Mouse (Mus musculus): ENCODE data around the gene Cela3b. TPM values are rescaled to one million over a fixed set of nuclear protein-coding genes. Genes with fewer than 3 reads are reported as not detected.

The Cela3b gene
- polyA plus RNA-seq, 1 experiment from 2014 or later: not detected

GRCm38 (mm10) chr4:137473240-137473639 lies 42.9 kb upstream of the Cela3b start:
- Histone ChIP-seq H3K4me2 (ENCODE audit: low read length) (no peak overlapping the region), H3K4me3 (replicated peaks; ENCODE audit: low read length) (no peak overlapping the region), H3K9me3 (ENCODE audit: control insufficient read depth, low read length) (no peaks in the 10 kb centered on the region), H3K4me1 (replicated peaks; ENCODE audit: control insufficient read depth, insufficient read depth, low read length) (peaks cover 18% of the 10 kb centered on the region), H3K27me3 (replicated peaks; ENCODE audit: control insufficient read depth, insufficient read depth, low read length) (no peaks in the 10 kb centered on the region), H3K9ac (replicated peaks; ENCODE audit: low read depth, low read length) (no peak overlapping the region), H3K36me3 (ENCODE audit: control insufficient read depth, insufficient read depth) (no peaks in the 10 kb centered on the region), H3K27ac (ENCODE audit: low read length) (no peak overlapping the region)
- no peak for ATAC-seq
- 92% methylated on average over 8 of the region's 8 CpGs for WGBS

- H3K4me2 ChIP-seq (ENCODE audit: low read length): no peak overlapping the region
- no peak overlapping the region for H3K9ac ChIP-seq (replicated peaks; ENCODE audit: low read depth, low read length)
- no peaks in the 10 kb centered on the region for H3K36me3 ChIP-seq (ENCODE audit: control insufficient read depth, insufficient read depth)
- no peaks in the 10 kb centered on the region for H3K27me3 ChIP-seq (replicated peaks; ENCODE audit: control insufficient read depth, insufficient read depth, low read length)
- ATAC-seq: no peak
- H3K9me3 ChIP-seq (ENCODE audit: control insufficient read depth, low read length): no peaks in the 10 kb centered on the region
- no peak overlapping the region for H3K27ac ChIP-seq (ENCODE audit: low read length)
- WGBS: 68% methylated on average over 8 of the region's 8 CpGs
- no peak overlapping the region for H3K4me3 ChIP-seq (replicated peaks; ENCODE audit: low read length)
- H3K4me1 ChIP-seq (replicated peaks; ENCODE audit: control insufficient read depth, insufficient read depth, low read length): peaks cover 14% of the 10 kb centered on the region
These were observed 41.0 kb upstream of the Cela3b start for GRCm38 (mm10) chr4:137471326-137471725.

GRCm38 (mm10) chr4:137470701-137471317 lies 40.5 kb upstream of the Cela3b start:
- no peak overlapping the region for H3K9ac ChIP-seq (replicated peaks; ENCODE audit: low read depth, low read length)
- WGBS: 68% methylated on average over 9 of the region's 9 CpGs
- no peaks in the 10 kb centered on the region for H3K9me3 ChIP-seq (ENCODE audit: control insufficient read depth, low read length)
- no peak for ATAC-seq
- no peaks in the 10 kb centered on the region for H3K27me3 ChIP-seq (replicated peaks; ENCODE audit: control insufficient read depth, insufficient read depth, low read length)
- H3K4me2 ChIP-seq (ENCODE audit: low read length): no peak overlapping the region
- H3K27ac ChIP-seq (ENCODE audit: low read length): no peak overlapping the region
- no peaks in the 10 kb centered on the region for H3K36me3 ChIP-seq (ENCODE audit: control insufficient read depth, insufficient read depth)
- H3K4me1 ChIP-seq (replicated peaks; ENCODE audit: control insufficient read depth, insufficient read depth, low read length): peaks cover 13% of the 10 kb centered on the region
- no peak overlapping the region for H3K4me3 ChIP-seq (replicated peaks; ENCODE audit: low read length)

GRCm38 (mm10) chr4:137469845-137470692 lies 39.7 kb upstream of the Cela3b start:
- Histone ChIP-seq H3K9ac (replicated peaks; ENCODE audit: low read depth, low read length) (no peak overlapping the region), H3K9me3 (ENCODE audit: control insufficient read depth, low read length) (no peaks in the 10 kb centered on the region), H3K4me1 (replicated peaks; ENCODE audit: control insufficient read depth, insufficient read depth, low read length) (peaks cover 13% of the 10 kb centered on the region), H3K4me2 (ENCODE audit: low read length) (0 out of 2 replicates have a peak overlapping the region, but pooled peaks have one; percentile 84), H3K36me3 (ENCODE audit: control insufficient read depth, insufficient read depth) (no peaks in the 10 kb centered on the region), H3K4me3 (replicated peaks; ENCODE audit: low read length) (no peak overlapping the region), H3K27ac (ENCODE audit: low read length) (no peak overlapping the region), H3K27me3 (replicated peaks; ENCODE audit: control insufficient read depth, insufficient read depth, low read length) (no peaks in the 10 kb centered on the region)
- ATAC-seq: no peak
- WGBS: 34% methylated on average over 15 of the region's 15 CpGs

GRCm38 (mm10) chr4:137469081-137469844 lies 38.9 kb upstream of the Cela3b start:
- H3K27me3 ChIP-seq (replicated peaks; ENCODE audit: control insufficient read depth, insufficient read depth, low read length): no peaks in the 10 kb centered on the region
- H3K9me3 ChIP-seq (ENCODE audit: control insufficient read depth, low read length): no peaks in the 10 kb centered on the region
- H3K36me3 ChIP-seq (ENCODE audit: control insufficient read depth, insufficient read depth): no peaks in the 10 kb centered on the region
- ATAC-seq: peak; percentile 24
- no peak overlapping the region for H3K27ac ChIP-seq (ENCODE audit: low read length)
- H3K4me1 ChIP-seq (replicated peaks; ENCODE audit: control insufficient read depth, insufficient read depth, low read length): peaks cover 13% of the 10 kb centered on the region
- peak overlapping the region; percentile 84 for H3K4me2 ChIP-seq (ENCODE audit: low read length)
- peak overlapping the region; percentile 41 for H3K9ac ChIP-seq (replicated peaks; ENCODE audit: low read depth, low read length)
- WGBS: 4% methylated on average over 20 of the region's 20 CpGs
- H3K4me3 ChIP-seq (replicated peaks; ENCODE audit: low read length): peak overlapping the region; percentile 43

- H3K4me1 ChIP-seq (replicated peaks; ENCODE audit: control insufficient read depth, insufficient read depth, low read length): peaks cover 13% of the 10 kb centered on the region
- ATAC-seq: peak; percentile 89
- 0% methylated on average over 60 of the region's 72 CpGs for WGBS
- peak within 1 kb of the TSS; percentile 84 for H3K4me2 ChIP-seq (ENCODE audit: low read length)
- H3K9ac ChIP-seq (replicated peaks; ENCODE audit: low read depth, low read length): peak within 1 kb of the TSS; percentile 41
- peak within 1 kb of the TSS; percentile 43 for H3K4me3 ChIP-seq (replicated peaks; ENCODE audit: low read length)
- H3K27me3 ChIP-seq (replicated peaks; ENCODE audit: control insufficient read depth, insufficient read depth, low read length): no peaks in the 10 kb centered on the region
- H3K9me3 ChIP-seq (ENCODE audit: control insufficient read depth, low read length): no peaks in the 10 kb centered on the region
- H3K36me3 ChIP-seq (ENCODE audit: control insufficient read depth, insufficient read depth): no peaks in the 10 kb centered on the region
- no peak within 1 kb of the TSS for H3K27ac ChIP-seq (ENCODE audit: low read length)
These were observed 38.1 kb upstream of the Cela3b start, which contains the start of gene Hspg2 for GRCm38 (mm10) chr4:137468260-137469080. Gene Hspg2, plus strand, starts transcription at chr4:137468769.

- Histone ChIP-seq H3K9ac (replicated peaks; ENCODE audit: low read depth, low read length) (no peak overlapping the region), H3K27ac (ENCODE audit: low read length) (no peak overlapping the region), H3K9me3 (ENCODE audit: control insufficient read depth, low read length) (no peaks in the 10 kb centered on the region), H3K4me3 (replicated peaks; ENCODE audit: low read length) (no peak overlapping the region), H3K4me2 (ENCODE audit: low read length) (no peak overlapping the region), H3K36me3 (ENCODE audit: control insufficient read depth, insufficient read depth) (no peaks in the 10 kb centered on the region), H3K27me3 (replicated peaks; ENCODE audit: control insufficient read depth, insufficient read depth, low read length) (no peaks in the 10 kb centered on the region), H3K4me1 (replicated peaks; ENCODE audit: control insufficient read depth, insufficient read depth, low read length) (peaks cover 13% of the 10 kb centered on the region)
- no peak for ATAC-seq
- 84% methylated on average over 2 of the region's 2 CpGs for WGBS
These were observed 37.2 kb upstream of the Cela3b start for GRCm38 (mm10) chr4:137467525-137467924.

- no peak for ATAC-seq
- H3K4me2 ChIP-seq (ENCODE audit: low read length): no peak overlapping the region
- peaks cover 13% of the 10 kb centered on the region for H3K4me1 ChIP-seq (replicated peaks; ENCODE audit: control insufficient read depth, insufficient read depth, low read length)
- no peaks in the 10 kb centered on the region for H3K27me3 ChIP-seq (replicated peaks; ENCODE audit: control insufficient read depth, insufficient read depth, low read length)
- no peak overlapping the region for H3K27ac ChIP-seq (ENCODE audit: low read length)
- no peak overlapping the region for H3K4me3 ChIP-seq (replicated peaks; ENCODE audit: low read length)
- WGBS: 73% methylated on average over 4 of the region's 4 CpGs
- H3K36me3 ChIP-seq (ENCODE audit: control insufficient read depth, insufficient read depth): no peaks in the 10 kb centered on the region
- no peak overlapping the region for H3K9ac ChIP-seq (replicated peaks; ENCODE audit: low read depth, low read length)
- H3K9me3 ChIP-seq (ENCODE audit: control insufficient read depth, low read length): no peaks in the 10 kb centered on the region
These were observed 36.7 kb upstream of the Cela3b start for GRCm38 (mm10) chr4:137466991-137467390.
